Mouse (Mus musculus): ENCODE measurements around the gene Gabra5. TPM values are rescaled to one million over a fixed set of nuclear protein-coding genes. Genes with fewer than 3 reads are reported as not detected.

The Gabra5 gene
- 0.29 and 0.42 TPM in 2 replicates for polyA plus RNA-seq (2012; rRNA removed)
- 0.22 and 0.44 TPM in 2 replicates for polyA plus RNA-seq (2014; fragmentation: Nextera tagmentation; extraction: Ambion mirVana)

- H3K36me3 ChIP-seq (ENCODE audit: control insufficient read depth, insufficient read depth, low read length) = no peaks in the 10 kb centered on the region
- DNase-seq (ENCODE audit: low spot score) (no peak), ATAC-seq (ENCODE audit: low FRiP score, low read depth) (peak; percentile 26; the same call in 1 of the 2 replicates)
- no peak for TF ChIP-seq POLR2A (IDR thresholded peaks at IDR 0.05; ENCODE audit: borderline replicate concordance, extremely low read depth, insufficient read depth, insufficient read length)
- H3K27ac ChIP-seq (replicated peaks; ENCODE audit: low read depth, low read length) = no peak within 1 kb of the TSS
- 0 out of 2 replicates have a peak within 1 kb of the TSS, but pooled peaks have one; percentile 21 for H3K9ac ChIP-seq (ENCODE audit: low read depth, low read length, severe bottlenecking)
- no peaks in the 10 kb centered on the region for H3K4me1 ChIP-seq (ENCODE audit: control insufficient read depth, insufficient read depth, low read length)
- 6% methylated on average over 36 of the region's 59 CpGs for WGBS
- peaks cover 48% of the 10 kb centered on the region for H3K27me3 ChIP-seq (ENCODE audit: control insufficient read depth, insufficient read depth, low read length)
- peak within 1 kb of the TSS; percentile 59 for H3K4me2 ChIP-seq (replicated peaks; ENCODE audit: low read depth, low read length, severe bottlenecking)
- no peaks in the 10 kb centered on the region for H3K9me3 ChIP-seq (ENCODE audit: control insufficient read depth, low read length)
- H3K4me3 ChIP-seq (replicated peaks; ENCODE audit: low read length) = peak within 1 kb of the TSS; percentile 35
These were observed at the start of gene Gabra5 for GRCm38 (mm10) chr7:57509681-57510141. Gene Gabra5 (minus strand): TSS chr7:57510059.

DNA sequence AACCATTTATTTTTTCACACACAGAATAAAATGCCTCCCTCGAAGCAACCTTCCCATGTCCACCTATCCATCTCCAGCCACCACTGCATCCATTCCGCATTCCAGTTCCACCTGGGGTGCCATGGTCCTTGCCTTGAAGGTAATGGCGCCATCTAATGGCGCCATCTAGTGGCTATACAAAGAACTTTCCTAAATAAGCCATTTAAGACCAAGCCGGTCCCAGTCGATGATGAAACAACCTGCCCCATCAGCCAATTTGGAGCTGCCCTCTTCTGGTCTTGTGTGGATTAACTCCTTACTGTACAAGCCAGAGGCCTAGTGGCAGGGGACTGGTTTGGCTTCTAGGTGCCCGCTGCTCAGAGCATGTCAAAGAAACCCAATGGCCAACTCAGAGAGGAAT, 28.7 kb upstream of the Gabra5 start:
- ATAC-seq (ENCODE audit: low FRiP score, low read depth) = no peak
- Histone ChIP-seq H3K4me3 (replicated peaks; ENCODE audit: low read length) (no peak overlapping the region), H3K4me1 (ENCODE audit: control insufficient read depth, insufficient read depth, low read length) (no peaks in the 10 kb centered on the region), H3K4me2 (replicated peaks; ENCODE audit: low read depth, low read length, severe bottlenecking) (no peak overlapping the region), H3K27ac (replicated peaks; ENCODE audit: low read depth, low read length) (no peak overlapping the region), H3K27me3 (ENCODE audit: control insufficient read depth, insufficient read depth, low read length) (no peaks in the 10 kb centered on the region), H3K9ac (ENCODE audit: low read depth, low read length, severe bottlenecking) (no peak overlapping the region), H3K9me3 (ENCODE audit: control insufficient read depth, low read length) (no peaks in the 10 kb centered on the region), H3K36me3 (ENCODE audit: control insufficient read depth, insufficient read depth, low read length) (no peaks in the 10 kb centered on the region)
- TF ChIP-seq POLR2A (IDR thresholded peaks at IDR 0.05; ENCODE audit: borderline replicate concordance, extremely low read depth, insufficient read depth, insufficient read length) = no peak
- WGBS = 19% methylated on average over 7 of the region's 7 CpGs
- DNase-seq (ENCODE audit: low spot score) = no peak

GRCm38 (mm10) chr7:57532676-57533075, 22.8 kb upstream of the Gabra5 start:
- H3K4me3 ChIP-seq (replicated peaks; ENCODE audit: low read length) = no peak overlapping the region
- H3K4me2 ChIP-seq (replicated peaks; ENCODE audit: low read depth, low read length, severe bottlenecking) = no peak overlapping the region
- ATAC-seq (ENCODE audit: low FRiP score, low read depth) (no peak), DNase-seq (ENCODE audit: low spot score) (no peak)
- no peaks in the 10 kb centered on the region for H3K4me1 ChIP-seq (ENCODE audit: control insufficient read depth, insufficient read depth, low read length)
- no peaks in the 10 kb centered on the region for H3K27me3 ChIP-seq (ENCODE audit: control insufficient read depth, insufficient read depth, low read length)
- no peak overlapping the region for H3K27ac ChIP-seq (replicated peaks; ENCODE audit: low read depth, low read length)
- no peak for TF ChIP-seq POLR2A (IDR thresholded peaks at IDR 0.05; ENCODE audit: borderline replicate concordance, extremely low read depth, insufficient read depth, insufficient read length)
- WGBS = 56% methylated on average over 10 of the region's 10 CpGs
- no peak overlapping the region for H3K9ac ChIP-seq (ENCODE audit: low read depth, low read length, severe bottlenecking)
- H3K36me3 ChIP-seq (ENCODE audit: control insufficient read depth, insufficient read depth, low read length) = no peaks in the 10 kb centered on the region
- no peaks in the 10 kb centered on the region for H3K9me3 ChIP-seq (ENCODE audit: control insufficient read depth, low read length)

- ATAC-seq (ENCODE audit: low FRiP score, low read depth) = no peak
- Histone ChIP-seq H3K27me3 (ENCODE audit: control insufficient read depth, insufficient read depth, low read length) (no peaks in the 10 kb centered on the region), H3K36me3 (ENCODE audit: control insufficient read depth, insufficient read depth, low read length) (no peaks in the 10 kb centered on the region), H3K9ac (ENCODE audit: low read depth, low read length, severe bottlenecking) (no peak overlapping the region), H3K4me3 (replicated peaks; ENCODE audit: low read length) (no peak overlapping the region), H3K9me3 (ENCODE audit: control insufficient read depth, low read length) (no peaks in the 10 kb centered on the region), H3K4me2 (replicated peaks; ENCODE audit: low read depth, low read length, severe bottlenecking) (no peak overlapping the region), H3K27ac (replicated peaks; ENCODE audit: low read depth, low read length) (no peak overlapping the region), H3K4me1 (ENCODE audit: control insufficient read depth, insufficient read depth, low read length) (no peaks in the 10 kb centered on the region)
- no peak for TF ChIP-seq POLR2A (IDR thresholded peaks at IDR 0.05; ENCODE audit: borderline replicate concordance, extremely low read depth, insufficient read depth, insufficient read length)
- DNase-seq (ENCODE audit: low spot score) = no peak
- WGBS = 92% methylated on average over 8 of the region's 8 CpGs
These were observed 20.1 kb upstream of the Gabra5 start for GRCm38 (mm10) chr7:57529954-57530353.

DNA sequence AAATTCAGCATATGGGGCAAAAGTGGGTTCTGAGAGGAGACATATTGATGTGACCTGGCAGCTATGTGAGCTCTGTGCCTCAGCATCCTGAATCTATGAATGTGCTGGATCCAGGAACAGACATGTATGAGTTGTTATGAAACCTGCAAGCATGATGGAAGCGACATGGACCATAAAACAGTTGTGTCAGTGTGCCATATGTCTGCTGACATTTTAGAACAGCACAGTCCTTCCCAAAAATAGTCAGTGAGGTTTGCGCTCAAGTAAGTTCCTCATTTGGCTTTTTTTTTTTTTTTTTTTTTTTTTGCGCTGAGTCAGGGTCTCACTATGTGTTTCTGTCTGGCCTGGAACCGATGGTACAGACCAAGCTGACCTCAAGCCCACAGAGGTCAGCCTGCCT, 19.6 kb upstream of the Gabra5 start:
- Histone ChIP-seq H3K9me3 (ENCODE audit: control insufficient read depth, low read length) (no peaks in the 10 kb centered on the region), H3K9ac (ENCODE audit: low read depth, low read length, severe bottlenecking) (no peak overlapping the region), H3K36me3 (ENCODE audit: control insufficient read depth, insufficient read depth, low read length) (no peaks in the 10 kb centered on the region), H3K4me1 (ENCODE audit: control insufficient read depth, insufficient read depth, low read length) (no peaks in the 10 kb centered on the region), H3K27me3 (ENCODE audit: control insufficient read depth, insufficient read depth, low read length) (no peaks in the 10 kb centered on the region), H3K4me2 (replicated peaks; ENCODE audit: low read depth, low read length, severe bottlenecking) (no peak overlapping the region), H3K27ac (replicated peaks; ENCODE audit: low read depth, low read length) (no peak overlapping the region), H3K4me3 (replicated peaks; ENCODE audit: low read length) (no peak overlapping the region)
- 84% methylated on average over 4 of the region's 4 CpGs for WGBS
- ATAC-seq (ENCODE audit: low FRiP score, low read depth) (no peak), DNase-seq (ENCODE audit: low spot score) (no peak)
- no peak for TF ChIP-seq POLR2A (IDR thresholded peaks at IDR 0.05; ENCODE audit: borderline replicate concordance, extremely low read depth, insufficient read depth, insufficient read length)

All from limb, embryonic 14.5 days (tissue).